Mouse (Mus musculus): ENCODE data around the gene Tspan13.

The Tspan13 gene

GRCm38 (mm10) chr12:36030660-36031363 is 11.5 kb downstream of the Tspan13 start:
- no peak for DNase-seq

- DNase-seq: no peak
Observed at GRCm38 (mm10) chr12:36029687-36030086, 12.6 kb downstream of the Tspan13 start.

- peak; percentile 68 for DNase-seq
Observed at GRCm38 (mm10) chr12:36028968-36029645, 13.2 kb downstream of the Tspan13 start.

- peak; percentile 47 for DNase-seq
Observed at GRCm38 (mm10) chr12:36027171-36027570, 15.1 kb downstream of the Tspan13 start.

DNA sequence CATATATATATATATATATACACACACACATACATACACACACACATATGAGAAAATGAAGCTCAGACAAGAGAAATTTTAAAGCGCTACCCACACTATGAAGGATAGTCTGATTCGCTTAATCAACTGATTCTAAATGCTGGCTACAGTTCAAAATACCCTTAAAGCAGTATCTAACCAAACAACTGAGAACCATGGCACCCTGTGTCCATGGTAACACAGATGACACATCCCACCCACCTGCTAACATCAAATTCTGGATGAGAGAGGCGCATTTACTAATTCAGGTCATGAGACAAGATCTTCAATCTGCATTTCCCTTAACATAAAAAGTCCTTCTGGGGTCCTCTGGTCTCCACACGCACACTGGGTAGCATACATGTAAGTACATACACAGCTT is 16.2 kb downstream of the Tspan13 start:
- no peak for DNase-seq

GRCm38 (mm10) chr12:36020710-36021109 is 21.6 kb downstream of the Tspan13 start:
- DNase-seq: no peak

- DNase-seq: no peak
Observed at GRCm38 (mm10) chr12:36020081-36020480, 22.2 kb downstream of the Tspan13 start.

DNA sequence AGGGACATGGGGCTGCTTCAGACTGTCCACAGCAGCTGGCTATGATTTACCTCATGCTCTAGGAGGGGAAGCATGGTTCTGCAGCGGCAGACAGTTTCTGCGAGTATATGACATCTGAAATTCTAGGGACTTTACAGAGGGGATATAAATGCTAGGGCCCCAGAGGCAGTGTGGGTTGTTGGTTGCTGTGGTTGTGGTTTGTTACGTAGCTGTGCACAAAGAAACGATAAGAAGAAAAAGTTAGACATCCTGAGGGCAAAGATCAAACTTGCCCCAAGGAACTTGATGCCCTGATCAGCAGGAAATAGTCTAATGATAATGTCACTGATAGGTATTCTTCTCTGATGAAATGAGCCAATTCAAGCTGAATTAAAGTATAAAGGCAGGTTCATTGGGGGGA is 22.7 kb downstream of the Tspan13 start:
- DNase-seq: no peak

DNA sequence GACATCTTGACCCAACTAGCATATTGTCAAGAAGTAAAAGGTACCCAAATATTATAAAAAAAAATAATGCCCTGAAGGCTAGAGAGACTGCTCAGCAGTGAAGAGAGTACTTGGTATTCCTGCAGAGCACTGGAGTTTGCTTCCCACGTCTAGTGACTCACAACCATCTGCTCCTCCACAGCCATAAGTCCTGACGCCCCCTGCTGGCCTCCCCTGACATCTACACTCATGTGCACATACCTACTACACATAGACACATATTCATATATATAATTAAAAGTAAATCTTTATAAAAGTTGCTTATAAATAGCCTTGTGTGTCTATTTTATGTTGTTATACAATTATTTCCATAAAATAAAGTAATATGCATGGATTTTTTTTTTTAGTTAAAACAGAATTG is 24.5 kb downstream of the Tspan13 start:
- no peak for DNase-seq

DNA sequence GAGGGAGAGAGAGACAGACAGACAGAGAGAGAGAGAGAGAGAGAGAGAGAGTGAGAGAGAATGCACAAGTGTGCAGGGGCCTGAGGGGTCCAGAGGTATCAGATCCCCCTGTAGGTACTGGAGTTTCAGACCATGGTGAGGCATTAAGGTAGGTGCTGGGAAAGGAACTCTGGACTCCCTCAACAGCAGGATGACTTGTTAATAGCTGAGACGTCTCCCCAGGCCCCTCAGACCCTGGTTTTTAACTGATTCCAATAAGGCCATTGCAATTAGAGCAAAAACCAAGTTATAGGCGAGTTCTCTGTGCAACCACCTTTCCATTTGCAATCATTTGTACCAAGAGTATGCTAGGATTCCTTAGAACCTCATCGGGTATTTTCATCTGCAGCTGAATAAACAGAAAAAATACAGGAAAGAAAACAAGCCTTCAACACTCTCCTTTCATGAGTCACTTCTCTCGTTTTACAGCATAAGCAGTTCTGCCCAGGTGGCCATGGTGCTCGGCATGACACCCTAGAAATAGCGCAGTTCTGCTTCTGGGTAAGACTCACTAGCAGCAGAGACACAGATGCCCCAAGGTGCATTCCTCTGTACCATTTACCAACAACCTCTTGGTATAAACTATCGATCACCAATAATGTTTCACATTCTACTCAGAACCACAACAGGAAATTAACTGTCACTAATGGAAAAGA is 28.9 kb downstream of the Tspan13 start:
- DNase-seq: no peak

DNA sequence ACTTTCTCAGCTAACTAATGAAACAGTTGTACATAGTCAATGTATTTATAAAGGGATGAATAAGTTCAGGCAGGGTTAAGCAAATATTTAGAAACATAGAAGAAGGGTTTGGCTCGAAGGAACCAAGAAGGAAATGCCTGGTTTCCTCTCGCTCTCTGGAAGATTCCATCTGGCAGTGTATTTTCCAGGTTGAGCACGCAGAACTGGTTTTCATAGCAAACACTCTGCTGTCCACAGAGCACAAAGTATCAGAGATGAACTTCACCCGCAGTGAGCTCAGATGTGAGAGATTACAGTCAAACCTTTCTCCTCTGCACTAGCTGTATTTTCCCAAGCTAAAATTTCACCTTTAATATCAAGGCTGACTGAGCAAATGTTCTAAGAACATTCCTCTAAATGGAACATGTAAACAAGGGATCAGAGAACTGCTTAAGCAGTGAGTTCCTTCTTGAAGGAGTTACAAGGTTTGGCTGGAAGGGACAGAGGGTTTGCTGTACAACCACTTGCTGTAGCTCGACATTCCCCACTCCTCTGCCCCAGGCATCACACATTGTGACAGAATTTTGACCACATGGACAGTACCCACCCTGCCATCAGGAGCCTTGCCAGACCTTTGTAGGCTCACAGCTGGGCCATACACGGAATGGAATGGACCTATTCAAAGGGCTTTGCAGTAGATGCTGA is 33.8 kb downstream of the Tspan13 start:
- DNase-seq: no peak

DNA sequence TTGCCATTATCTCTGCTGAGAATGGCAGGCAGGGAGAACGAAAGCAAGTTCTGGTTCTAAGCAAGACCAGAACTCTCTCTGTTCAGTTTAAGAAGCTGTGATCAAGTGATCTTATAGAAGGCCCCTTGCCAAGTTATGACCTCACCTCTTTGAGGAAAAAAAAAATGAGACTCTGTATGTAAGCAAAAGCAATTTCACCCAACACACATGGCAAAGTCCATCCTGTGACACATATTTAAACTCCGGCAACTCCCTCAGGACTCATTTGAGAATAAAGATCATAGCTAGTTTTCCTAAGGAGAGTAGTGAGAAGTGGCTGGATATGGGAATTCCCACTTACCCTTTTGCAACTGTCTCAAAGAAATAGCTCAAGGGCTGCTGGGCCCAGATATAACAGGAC is 34.7 kb downstream of the Tspan13 start:
- DNase-seq: no peak

GRCm38 (mm10) chr12:36004714-36005113 is 37.6 kb downstream of the Tspan13 start:
- no peak for DNase-seq

GRCm38 (mm10) chr12:35995799-35996198 is 46.5 kb downstream of the Tspan13 start:
- peak; percentile 9 for DNase-seq

- no peak for DNase-seq
Observed at GRCm38 (mm10) chr12:35994098-35994497, 48.2 kb downstream of the Tspan13 start.

DNA sequence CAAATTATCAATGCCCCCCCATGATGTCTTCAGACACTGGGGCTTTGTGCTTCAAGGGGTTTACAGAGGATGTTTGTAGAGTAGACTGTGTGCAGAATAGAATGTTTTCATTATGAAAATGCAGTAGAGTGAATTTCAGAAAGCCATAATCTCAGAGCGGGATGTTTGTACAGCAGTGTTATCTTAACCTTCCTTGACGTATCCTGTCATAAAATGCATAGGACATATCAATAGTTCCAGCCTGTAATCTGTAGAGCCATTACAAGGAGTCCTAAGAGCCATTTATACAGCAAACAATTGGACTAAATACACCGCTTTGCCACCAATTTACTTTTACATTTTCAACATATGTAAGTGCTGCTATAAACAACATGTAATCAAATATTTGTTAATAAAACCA is 48.7 kb downstream of the Tspan13 start:
- DNase-seq: no peak

- no peak for DNase-seq
Observed at GRCm38 (mm10) chr12:35992711-35993110, 49.6 kb downstream of the Tspan13 start, which contains the start of gene Agr2. TSS of gene Agr2 (plus strand) at chr12:35992907.

- DNase-seq: no peak
Observed at GRCm38 (mm10) chr12:35984743-35985142, 57.6 kb downstream of the Tspan13 start.

- no peak for DNase-seq
Observed at GRCm38 (mm10) chr12:35983472-35983871, 58.8 kb downstream of the Tspan13 start.

DNA sequence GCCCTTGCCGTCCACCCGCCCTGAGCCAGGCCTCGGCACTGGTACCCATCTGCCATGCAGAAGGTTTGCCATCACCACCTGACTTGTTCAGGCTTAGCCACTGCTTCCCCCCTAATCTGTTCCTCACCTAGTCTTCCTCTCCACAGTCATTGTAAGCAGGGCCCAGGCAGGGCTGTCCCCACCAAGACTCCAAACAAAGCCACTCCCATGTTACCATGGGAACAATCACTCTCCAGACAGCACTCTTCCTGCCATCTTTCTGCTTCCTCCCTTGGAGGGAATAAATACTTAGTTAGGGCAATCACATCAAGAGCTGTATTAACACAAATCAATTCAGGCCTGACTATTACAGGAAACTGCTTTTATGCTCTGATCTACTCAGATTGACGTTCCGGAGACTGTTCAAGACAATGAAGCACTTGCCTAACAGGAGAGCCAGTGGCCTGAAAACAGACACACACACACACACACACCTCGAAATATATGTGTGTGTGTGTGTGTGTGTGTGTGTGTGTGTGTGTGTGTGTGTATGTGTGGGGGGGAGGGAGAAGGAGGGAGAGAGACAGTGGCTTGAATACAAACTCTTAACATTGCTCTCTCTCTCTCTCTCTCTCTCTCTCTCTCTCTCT is 60.5 kb downstream of the Tspan13 start:
- no peak for DNase-seq

DNA sequence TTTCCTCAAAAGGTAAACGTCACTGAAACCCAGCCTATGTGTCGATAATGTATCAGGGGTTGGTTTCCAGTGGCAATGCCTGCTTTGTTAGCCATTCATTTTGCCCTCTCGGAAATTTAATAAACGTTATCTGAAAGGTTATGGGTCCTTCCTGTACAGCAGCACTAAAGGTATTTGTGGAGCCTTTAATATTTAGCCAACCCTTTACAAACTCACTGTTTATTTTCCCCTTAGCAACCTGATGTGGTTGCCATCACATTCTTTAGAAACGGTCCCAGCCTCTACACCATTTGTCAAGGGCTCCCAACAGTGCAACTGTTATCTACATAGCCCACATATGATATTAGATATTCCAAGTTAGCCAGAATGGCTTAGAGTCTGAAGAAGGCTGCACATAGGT is 62.7 kb downstream of the Tspan13 start:
- no peak for DNase-seq

GRCm38 (mm10) chr12:35977633-35978246 is 64.6 kb downstream of the Tspan13 start:
- DNase-seq: no peak

Measured in right cerebral cortex, adult 18-20 months (tissue).